Mouse (Mus musculus) neutrophil, adult 59 days (primary cell): Measurements from ENCODE around the gene Wif1. TPM values are rescaled to one million over a fixed set of nuclear protein-coding genes. Genes with fewer than 3 reads are reported as not detected.

ENCODE experiments used
- total RNA-seq, 2 experiments: library from RNA; stranded (reverse); gene quantifications; 1 replicate in 1 of 2; 2 replicates in 1 of 2; pipeline ENCODE4 v1.2.4; 2023

The Wif1 gene
- total RNA-seq: under 1 TPM in 1 of 2 experiments, not detected in 1; 0.16 TPM

DNA sequence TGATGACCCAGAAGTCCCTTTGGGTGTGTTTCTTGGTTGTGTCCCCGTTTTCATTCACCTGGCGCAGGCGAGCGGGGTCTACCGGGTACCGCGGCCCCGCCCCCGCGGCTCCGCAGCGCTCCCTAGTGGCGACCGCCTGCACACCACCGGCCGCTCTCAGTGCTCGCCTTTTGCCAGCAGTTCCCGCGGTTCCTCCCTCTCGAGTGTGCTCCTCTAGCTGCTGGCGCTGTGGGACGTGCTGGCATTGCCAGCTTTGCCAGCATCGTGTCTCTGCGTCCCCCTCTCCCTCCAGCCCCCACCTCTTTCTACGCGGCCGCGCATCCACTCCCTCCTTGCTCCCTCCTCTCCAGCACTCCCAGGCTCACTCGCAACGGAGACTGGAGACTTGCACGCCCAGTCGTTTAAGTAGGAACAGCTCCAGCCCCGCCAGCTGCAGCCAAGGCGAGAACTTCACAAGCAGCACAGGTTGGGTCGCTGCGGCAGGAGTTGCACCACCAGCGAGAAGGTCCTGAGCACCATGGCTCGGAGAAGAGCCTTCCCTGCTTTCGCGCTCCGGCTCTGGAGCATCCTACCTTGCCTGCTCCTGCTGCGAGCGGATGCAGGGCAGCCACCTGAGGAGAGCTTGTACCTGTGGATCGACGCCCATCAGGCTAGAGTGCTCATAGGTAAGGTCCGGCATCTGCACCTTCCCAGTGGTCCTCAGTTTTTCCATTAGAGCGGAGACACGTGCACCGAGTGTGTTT lies at the start of gene Wif1:
TSS of gene Wif1 (plus strand) at position 135 of the 743 bp plus-strand sequence.

Other genes starting within 250 kb of the Wif1 start
- under 1 TPM in 1 of 2 experiments, not detected in 1; 0.26 TPM for gene Msrb3, start 134.9 kb upstream of the Wif1 start, total RNA-seq
- 10 to 100 TPM; 16.0 to 16.6 TPM for gene Lemd3, start 54.6 kb upstream of the Wif1 start, total RNA-seq